Mouse (Mus musculus) ES-E14 (cell line): ENCODE measurements around the gene Cyth3. TPM values are rescaled to one million over a fixed set of nuclear protein-coding genes. Genes with fewer than 3 reads are reported as not detected.

Experiments used
- DNase-seq: peaks from one replicate; pipeline ENCODE4 v3.0.0-alpha.2; 2013; ENCODE audit warnings: low read depth, low spot score
- H3K27ac ChIP-seq: 2 replicates; pipeline ENCODE4 v1.5.1; 2012; ENCODE audit warnings: low read depth, mild to moderate bottlenecking, low read length, moderate library complexity, mixed read lengths; ENCODE audit not compliant: poor library complexity, insufficient read depth, severe bottlenecking
- H3K36me3 ChIP-seq: 2 replicates; pipeline ENCODE4 v1.6.1; 2012; ENCODE audit warnings: mild to moderate bottlenecking, low read length, moderate library complexity, mixed read lengths; ENCODE audit not compliant: control insufficient read depth, poor library complexity, insufficient read depth, severe bottlenecking
- H3K4me1 ChIP-seq, 2 experiments: fragments of 150-350 bp in 1 of 2; sonication (generic) in 1 of 2; 2 replicates each; pipeline ENCODE4 v1.6.1; 2012; ENCODE audit warnings: low read length in 2 of 2, mild to moderate bottlenecking in 1 of 2, mixed read lengths in 1 of 2; ENCODE audit not compliant: control insufficient read depth in 2 of 2, insufficient read depth in 2 of 2, poor library complexity in 1 of 2
- H3K4me3 ChIP-seq, 2 experiments: fragments of 150-350 bp in 1 of 2; sonication (generic) in 1 of 2; 2 replicates each; pipeline ENCODE4 v1.5.1; 2012; ENCODE audit warnings: low read length in 2 of 2, low read depth in 1 of 2, mild to moderate bottlenecking in 1 of 2, mixed read lengths in 1 of 2; ENCODE audit not compliant: insufficient read depth in 1 of 2, poor library complexity in 1 of 2, severe bottlenecking in 1 of 2
- H3K9ac ChIP-seq: 2 replicates; pipeline ENCODE4 v1.6.1; 2012; ENCODE audit warnings: low read depth, mild to moderate bottlenecking, low read length, mixed read lengths; ENCODE audit not compliant: poor library complexity, insufficient read depth, severe bottlenecking
- H3K9me3 ChIP-seq: fragments of 150-350 bp; sonication (generic); 2 replicates; pipeline ENCODE4 v1.6.1; 2012; ENCODE audit warnings: low read depth, mild to moderate bottlenecking, low read length; ENCODE audit not compliant: control insufficient read depth, insufficient read depth
- CHD2 ChIP-seq: IDR thresholded peaks from 2 replicates; pipeline ENCODE4 v1.6.1; 2014; ENCODE audit warnings: mild to moderate bottlenecking, low read depth, low read length, inconsistent platforms
- HCFC1 ChIP-seq: IDR thresholded peaks from 2 replicates; pipeline ENCODE4 v1.6.1; 2012; ENCODE audit warnings: low read length, inconsistent platforms, borderline replicate concordance; ENCODE audit not compliant: insufficient read depth
- MAFK ChIP-seq: IDR thresholded peaks from 2 replicates; pipeline ENCODE4 v1.6.1; 2014; ENCODE audit warnings: mild to moderate bottlenecking, low read depth, low read length, inconsistent platforms; ENCODE audit not compliant: insufficient read depth
- ZC3H11A ChIP-seq: IDR thresholded peaks from 2 replicates; pipeline ENCODE4 v1.6.1; 2012; ENCODE audit warnings: low read depth, mild to moderate bottlenecking, inconsistent platforms, low read length, borderline replicate concordance
- ZNF384 ChIP-seq: IDR thresholded peaks from 2 replicates; pipeline ENCODE4 v1.6.1; 2012; ENCODE audit warnings: low read depth, low read length, inconsistent platforms
- in situ Hi-C, 2 experiments: fragments of 600-800 bp; cut with MboI; formaldehyde crosslinking; loops; one replicate each; pipeline ENCODE4 v1.15.1; 2025; ENCODE audit warnings: low sequenced_read_pairs in 2 of 2, inconsistent platforms in 1 of 2; ENCODE audit not compliant: unreplicated experiment in 2 of 2
- total RNA-seq: library from RNA; depleted of rRNA; stranded (reverse); fragments of 300-350 nt; gene quantifications from 2 replicates; pipeline ENCODE4 v1.2.3, GENCODE M21; 2012; rRNA removed

Cyth3 gene
- total RNA-seq, 1 experiment, result 11.0 TPM

DNA sequence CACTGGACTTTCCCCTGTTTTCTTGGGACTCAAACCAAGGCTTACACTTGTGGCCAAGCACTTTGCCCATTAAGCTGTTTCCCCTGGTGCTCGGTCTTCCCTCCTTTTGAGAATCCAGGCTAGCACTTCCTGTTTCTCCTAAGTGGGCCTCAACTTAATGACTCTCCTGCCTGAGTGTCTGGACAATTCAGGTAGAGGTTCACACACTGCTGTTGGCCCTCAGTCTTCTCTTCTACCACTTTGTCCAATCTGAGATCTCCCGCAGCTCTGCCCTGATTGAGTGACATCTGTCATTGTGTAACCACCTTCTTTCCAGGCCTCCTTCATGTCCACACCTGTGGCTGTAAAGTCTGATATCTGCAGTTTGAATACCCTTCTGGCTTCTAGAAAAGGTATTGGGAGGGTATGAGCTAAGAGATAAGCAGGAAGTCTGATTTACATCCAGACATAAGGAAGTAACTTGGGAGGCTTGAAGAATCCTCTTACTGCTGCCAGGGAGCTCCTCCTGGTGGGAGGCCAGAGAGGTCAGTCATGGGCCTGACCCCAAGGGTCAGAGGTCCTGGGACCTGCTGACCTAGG is 127.5 kb downstream of the Cyth3 start:
- Histone ChIP-seq H3K36me3 (no peaks in the 10 kb centered on the region), H3K4me3 (no peak overlapping the region), H3K4me1 (no peaks in the 10 kb centered on the region), H3K9ac (no peak overlapping the region), H3K27ac (no peak overlapping the region), H3K9me3 (no peaks in the 10 kb centered on the region)
- in situ Hi-C loops, result no loop called here
- no peak for DNase-seq
- TF ChIP-seq CHD2 (no peak), ZNF384 (no peak), HCFC1 (no peak), MAFK (no peak), ZC3H11A (no peak)

DNA sequence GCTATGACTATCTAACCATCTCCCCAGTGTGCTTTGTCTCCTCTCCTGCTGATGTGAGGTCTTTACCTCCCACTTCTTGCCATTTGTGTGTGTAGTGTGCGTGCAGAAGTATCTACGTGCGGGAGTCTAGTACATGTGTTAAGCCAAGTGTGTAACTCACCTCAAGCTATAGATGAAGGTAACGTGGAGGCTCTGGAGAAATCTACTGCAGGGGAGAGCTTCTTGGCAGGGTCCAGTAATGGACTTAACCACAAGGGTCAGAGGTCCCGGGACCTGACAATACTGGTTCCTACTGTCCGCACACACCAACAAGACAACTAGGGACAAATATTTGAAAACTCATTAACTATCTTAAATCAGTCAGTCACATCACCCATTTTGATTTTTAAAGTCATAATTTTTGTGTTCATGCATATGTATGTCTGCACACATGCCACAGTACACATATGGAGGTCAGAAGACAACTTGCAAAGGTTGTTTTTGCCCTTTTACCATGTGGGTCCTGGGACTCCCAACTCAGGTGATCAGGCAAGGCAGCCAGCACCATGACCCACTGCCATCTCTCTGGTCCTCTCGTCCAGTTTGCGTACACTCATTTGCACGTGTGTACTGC is 133.4 kb downstream of the Cyth3 start:
- Histone ChIP-seq H3K27ac (no peak overlapping the region), H3K4me3 (no peak overlapping the region), H3K9ac (no peak overlapping the region), H3K9me3 (no peaks in the 10 kb centered on the region), H3K36me3 (no peaks in the 10 kb centered on the region), H3K4me1 (0 out of 4 replicates have a peak, but pooled peaks cover 0 to 2% of the 10 kb centered on the region in 2 experiments)
- in situ Hi-C loops, result no loop called here
- no peak for DNase-seq
- no peak for TF ChIP-seq CHD2
- TF ChIP-seq ZC3H11A, result no peak
- TF ChIP-seq ZNF384, result no peak
- no peak for TF ChIP-seq HCFC1
- no peak for TF ChIP-seq MAFK

DNA sequence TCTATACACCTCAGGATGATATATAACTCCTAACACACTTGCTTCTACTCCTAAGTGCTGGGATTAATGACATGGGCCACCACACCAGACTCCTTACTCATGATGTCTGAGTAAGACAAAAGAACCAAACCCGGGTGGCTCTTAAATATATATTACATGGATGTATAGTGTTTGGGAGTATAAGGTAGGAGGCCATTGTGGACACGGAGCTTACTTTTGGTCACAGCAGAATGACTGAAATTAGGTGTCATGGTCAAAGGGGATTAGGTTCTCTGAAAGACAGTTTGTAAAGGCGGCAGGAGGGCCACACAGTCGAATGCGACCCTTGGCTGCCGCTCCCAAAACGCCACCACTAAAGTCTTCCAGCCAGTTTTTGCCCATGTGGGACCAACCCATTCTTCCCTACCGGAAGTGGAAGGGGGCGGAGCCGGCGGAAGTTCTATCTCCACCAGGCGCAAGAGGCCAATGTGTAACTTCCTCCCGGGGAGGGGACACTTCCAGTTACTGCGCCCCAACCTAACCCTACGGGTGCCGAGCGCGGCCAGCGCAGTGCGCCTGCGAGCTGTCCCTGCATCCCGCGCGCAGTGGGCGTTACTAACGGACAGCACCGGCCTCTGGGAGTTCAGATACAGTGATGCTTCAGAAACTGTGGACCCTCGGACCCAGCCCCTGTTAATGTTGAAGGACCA is 135.7 kb downstream of the Cyth3 start:
- Histone ChIP-seq H3K9ac (peak overlapping the region; percentile 28; the same call in 1 of the 2 replicates), H3K9me3 (no peaks in the 10 kb centered on the region), H3K4me1 (0 out of 4 replicates have a peak, but pooled peaks cover 0 to 2% of the 10 kb centered on the region in 2 experiments), H3K27ac (no peak overlapping the region), H3K36me3 (no peaks in the 10 kb centered on the region), H3K4me3 (peak overlapping the region; percentile 46 to 81)
- in situ Hi-C loops, result no loop called here
- DNase-seq, result peak; percentile 17
- TF ChIP-seq ZC3H11A (no peak), MAFK (no peak), ZNF384 (no peak), HCFC1 (0 out of 2 replicates have a peak, but pooled peaks have one; percentile 63), CHD2 (no peak)

DNA sequence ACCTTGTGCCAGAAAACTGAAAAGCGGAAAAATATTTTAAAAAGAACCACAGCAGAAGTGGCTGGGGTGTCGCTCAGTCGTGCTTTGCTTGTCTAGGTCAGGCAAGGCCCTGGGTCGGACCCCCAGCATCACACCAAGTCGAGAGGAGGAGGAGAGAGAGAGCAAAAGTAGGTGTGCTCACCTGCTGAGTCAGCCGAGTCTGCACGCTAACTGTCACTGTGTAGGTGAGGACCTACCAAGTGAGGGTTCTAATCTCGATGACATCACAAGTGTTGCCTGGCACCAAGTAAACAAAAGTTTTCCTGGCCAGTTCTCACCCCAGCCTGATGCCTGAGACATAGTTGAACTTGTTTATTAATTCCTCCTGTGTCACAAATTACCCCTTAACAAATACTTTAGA is 137.3 kb downstream of the Cyth3 start:
- 0 out of 4 replicates have a peak, but pooled peaks cover 0 to 2% of the 10 kb centered on the region in 2 experiments for H3K4me1 ChIP-seq
- in situ Hi-C loops, result no loop called here
- no peak for DNase-seq
- H3K4me3 ChIP-seq, result no peak overlapping the region
- no peaks in the 10 kb centered on the region for H3K9me3 ChIP-seq
- no peaks in the 10 kb centered on the region for H3K36me3 ChIP-seq
- no peak overlapping the region for H3K9ac ChIP-seq
- TF ChIP-seq ZC3H11A (no peak), ZNF384 (no peak), MAFK (no peak; the same call in 1 of the 2 replicates)
- no peak overlapping the region for H3K27ac ChIP-seq

Other genes starting within 250 kb of the Cyth3 start
- 172 and 184 TPM in 2 replicates for gene Kdelr2, start 218.6 kb upstream of the Cyth3 start, total RNA-seq
- gene Daglb, start 157.9 kb upstream of the Cyth3 start, total RNA-seq, result 9.5 and 11.5 TPM in 2 replicates
- 90.3 and 122 TPM in 2 replicates for gene Rac1, start 94.4 kb upstream of the Cyth3 start, total RNA-seq
- 10.6 and 11.5 TPM in 2 replicates for gene Usp42, start 109.8 kb downstream of the Cyth3 start, total RNA-seq
- 28.1 and 29.7 TPM in 2 replicates for gene Eif2ak1, start 195.3 kb downstream of the Cyth3 start, total RNA-seq